Mouse (Mus musculus): ENCODE results near the gene Hbb-bt. TPM values are rescaled to one million over a fixed set of nuclear protein-coding genes. Genes with fewer than 3 reads are reported as not detected.
"Not testable (repeated sequence)": the region's sequence is repeated elsewhere in the genome, so short reads cannot be mapped to it uniquely, and the experiment has no call there.

The Hbb-bt gene
- polyA plus RNA-seq, 1 experiment from 2014 or later, result 883 TPM

DNA sequence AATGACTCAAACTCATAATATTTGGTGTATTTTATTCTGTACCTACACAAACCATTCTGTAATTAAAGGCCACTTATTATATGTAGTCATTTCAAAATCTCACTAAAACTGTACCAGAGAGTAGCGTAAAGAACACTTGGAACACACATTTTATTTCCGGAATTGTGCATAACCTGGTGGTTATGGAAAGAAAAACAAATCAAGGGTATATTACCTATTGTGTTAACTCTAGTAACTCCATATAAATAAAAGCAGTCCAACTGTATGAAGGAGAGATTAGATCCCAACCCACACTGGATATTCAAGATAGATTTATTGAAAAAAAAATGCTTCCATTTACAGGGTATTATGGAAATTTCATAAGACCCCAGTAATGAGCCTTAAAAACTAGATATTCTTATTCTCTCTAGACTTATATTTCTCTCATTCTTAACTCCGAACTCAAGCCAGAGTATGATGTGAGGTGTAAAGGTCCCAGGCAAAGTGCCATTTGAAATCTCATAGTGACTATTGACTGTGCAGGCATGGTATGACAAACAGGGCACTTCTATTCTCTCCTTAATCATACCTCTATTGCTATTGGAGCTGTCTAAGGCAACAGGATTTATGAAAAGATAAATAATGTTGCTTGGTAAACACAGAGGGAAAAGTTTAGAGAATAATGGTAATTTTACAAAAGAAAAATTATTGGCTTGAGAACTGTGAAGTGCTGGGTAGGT is 11.9 kb upstream of the Hbb-bt start:
- Histone ChIP-seq H3K4me3 (no peak overlapping the region), H3K4me2 (replicated peaks) (no peak overlapping the region), H3K27me3 (no peaks in the 10 kb centered on the region), H3K4me1 (no peaks in the 10 kb centered on the region), H3K27ac (no peak overlapping the region), H3K9me3 (no peaks in the 10 kb centered on the region), H3K36me3 (no peaks in the 10 kb centered on the region), H3K9ac (no peak overlapping the region)
- ATAC-seq (ENCODE audit: insufficient number of reproducible peaks, insufficient read depth, low FRiP score, low TSS enrichment), result no peak
- WGBS, result 88% methylated on average over 3 of the region's 3 CpGs

GRCm38 (mm10) chr7:103824597-103824996 is 10.8 kb upstream of the Hbb-bt start:
- no peaks in the 10 kb centered on the region for H3K9me3 ChIP-seq
- no peak overlapping the region for H3K9ac ChIP-seq
- H3K27me3 ChIP-seq, result no peaks in the 10 kb centered on the region
- no peak overlapping the region for H3K4me3 ChIP-seq
- no peak for ATAC-seq (ENCODE audit: insufficient number of reproducible peaks, insufficient read depth, low FRiP score, low TSS enrichment)
- H3K4me1 ChIP-seq, result no peaks in the 10 kb centered on the region
- H3K36me3 ChIP-seq, result no peaks in the 10 kb centered on the region
- H3K27ac ChIP-seq, result no peak overlapping the region
- 82% methylated on average over 2 of the region's 2 CpGs for WGBS
- H3K4me2 ChIP-seq (replicated peaks), result no peak overlapping the region

GRCm38 (mm10) chr7:103815085-103815484 is 1.3 kb upstream of the Hbb-bt start:
- H3K27ac ChIP-seq; H3K36me3 ChIP-seq; H3K4me3 ChIP-seq; H3K9me3 ChIP-seq; H3K9ac ChIP-seq; H3K27me3 ChIP-seq; H3K4me1 ChIP-seq; H3K4me2 ChIP-seq (replicated peaks); ATAC-seq (ENCODE audit: insufficient number of reproducible peaks, insufficient read depth, low FRiP score, low TSS enrichment): not testable (repeated sequence)
- WGBS, result 71% methylated on average over 1 of the region's 2 CpGs

DNA sequence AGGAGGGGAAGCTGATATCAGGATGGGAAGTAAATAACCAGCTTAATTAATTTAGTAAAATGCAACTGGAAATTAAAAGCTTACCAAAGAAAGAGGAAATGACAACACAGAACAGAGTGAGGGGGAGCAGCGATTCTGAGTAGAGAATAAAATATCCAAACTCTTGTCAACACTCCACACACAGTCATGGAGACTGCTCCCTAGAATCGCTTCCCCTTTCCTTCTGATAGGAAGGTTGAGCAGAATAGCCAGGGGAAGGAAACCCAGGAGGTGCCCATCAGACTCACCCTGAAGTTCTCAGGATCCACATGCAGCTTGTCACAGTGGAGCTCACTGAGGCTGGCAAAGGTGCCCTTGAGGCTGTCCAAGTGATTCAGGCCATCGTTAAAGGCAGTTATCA is 644 bp downstream of the Hbb-bt start:
- not testable (repeated sequence) for H3K9me3 ChIP-seq; H3K4me2 ChIP-seq (replicated peaks); H3K4me1 ChIP-seq; H3K36me3 ChIP-seq; ATAC-seq (ENCODE audit: insufficient number of reproducible peaks, insufficient read depth, low FRiP score, low TSS enrichment); H3K27ac ChIP-seq; H3K4me3 ChIP-seq; H3K27me3 ChIP-seq; H3K9ac ChIP-seq
- WGBS, result no CpG with 5 or more reads among the region's 3 CpGs

DNA sequence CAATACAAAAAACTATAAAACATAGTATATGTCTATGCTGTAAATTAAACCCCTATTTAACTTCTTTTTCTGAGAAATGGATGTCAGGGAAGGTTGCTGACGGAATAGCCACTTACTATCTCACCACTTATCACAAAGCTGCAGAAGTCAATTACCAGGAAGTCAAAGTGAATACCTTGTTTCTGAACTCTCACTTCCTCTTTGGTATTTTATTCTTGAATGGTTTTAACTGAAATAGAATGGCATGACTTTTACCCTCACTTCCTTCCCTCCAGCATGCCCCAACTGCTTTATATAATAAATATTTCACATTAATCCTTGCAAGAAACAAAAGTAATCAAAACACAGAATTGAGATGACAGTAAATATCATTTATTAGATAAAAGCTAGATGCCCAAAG is 1.6 kb downstream of the Hbb-bt start:
- Histone ChIP-seq H3K4me3 (no peak overlapping the region), H3K9ac (no peak overlapping the region), H3K27ac (no peak overlapping the region), H3K4me2 (replicated peaks) (no peak overlapping the region), H3K4me1 (no peaks in the 10 kb centered on the region), H3K36me3 (no peaks in the 10 kb centered on the region), H3K27me3 (no peaks in the 10 kb centered on the region), H3K9me3 (no peaks in the 10 kb centered on the region)
- 72% methylated on average over 1 of the region's 1 CpGs for WGBS
- ATAC-seq (ENCODE audit: insufficient number of reproducible peaks, insufficient read depth, low FRiP score, low TSS enrichment), result no peak

DNA sequence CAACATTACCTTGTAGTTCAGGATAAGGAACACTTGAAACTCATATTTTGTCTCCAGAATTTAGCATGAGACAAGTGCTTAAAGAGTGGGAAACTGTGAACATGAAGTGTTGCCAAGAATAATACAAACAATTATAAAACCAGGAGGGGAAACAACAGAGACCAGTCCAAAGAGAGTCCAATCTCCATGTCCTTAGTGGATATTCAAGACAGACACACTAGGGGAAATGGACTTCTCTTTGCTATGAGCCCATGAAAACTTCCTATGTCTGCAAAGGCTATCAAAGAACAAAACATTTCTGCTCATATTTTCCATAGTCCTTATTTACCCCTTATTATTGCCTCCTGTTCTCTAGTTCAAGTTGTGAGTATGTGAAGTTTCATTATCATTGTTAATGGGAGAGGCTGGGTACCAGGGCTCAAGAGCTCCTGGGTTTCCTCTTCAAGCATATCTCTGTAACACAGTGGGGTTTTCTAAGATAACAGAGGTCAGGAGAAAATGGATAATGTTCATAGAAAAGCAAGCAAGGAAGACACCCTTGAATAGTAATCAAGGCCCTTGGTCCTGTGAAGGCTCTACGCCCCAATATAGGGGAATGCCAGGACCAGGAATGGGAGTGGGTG is 2.5 kb downstream of the Hbb-bt start:
- WGBS, result 80% methylated on average over 1 of the region's 1 CpGs
- no peak for ATAC-seq (ENCODE audit: insufficient number of reproducible peaks, insufficient read depth, low FRiP score, low TSS enrichment)
- H3K9ac ChIP-seq, result no peak overlapping the region
- no peaks in the 10 kb centered on the region for H3K9me3 ChIP-seq
- H3K27me3 ChIP-seq, result no peaks in the 10 kb centered on the region
- no peaks in the 10 kb centered on the region for H3K4me1 ChIP-seq
- no peak overlapping the region for H3K4me2 ChIP-seq (replicated peaks)
- H3K27ac ChIP-seq, result no peak overlapping the region
- H3K36me3 ChIP-seq, result no peaks in the 10 kb centered on the region
- no peak overlapping the region for H3K4me3 ChIP-seq

- no peak overlapping the region for H3K4me3 ChIP-seq
- H3K9ac ChIP-seq, result no peak overlapping the region
- no peak overlapping the region for H3K4me2 ChIP-seq (replicated peaks)
- no peaks in the 10 kb centered on the region for H3K36me3 ChIP-seq
- H3K27me3 ChIP-seq, result no peaks in the 10 kb centered on the region
- H3K4me1 ChIP-seq, result no peaks in the 10 kb centered on the region
- no peak overlapping the region for H3K27ac ChIP-seq
- no peaks in the 10 kb centered on the region for H3K9me3 ChIP-seq
- 81% methylated on average over 3 of the region's 3 CpGs for WGBS
- ATAC-seq (ENCODE audit: insufficient number of reproducible peaks, insufficient read depth, low FRiP score, low TSS enrichment), result no peak
Observed at GRCm38 (mm10) chr7:103810746-103811145, 3.0 kb downstream of the Hbb-bt start.

DNA sequence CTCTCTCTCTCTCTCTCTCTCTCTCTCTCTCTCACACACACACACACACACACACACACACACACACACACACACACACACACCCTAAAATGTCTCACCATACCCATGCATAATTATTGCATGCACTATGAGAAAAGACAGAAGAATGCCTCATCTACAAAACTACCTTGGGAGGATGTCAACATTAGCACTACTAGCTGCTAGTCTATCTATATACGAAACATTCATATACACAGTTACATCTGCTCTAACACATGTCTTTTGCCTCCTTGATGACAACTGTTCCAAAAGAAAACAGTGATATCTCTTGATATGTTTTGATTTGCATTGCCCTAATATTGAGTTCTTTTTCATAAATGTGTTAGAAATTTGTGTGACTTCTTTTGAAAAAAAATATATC is 3.5 kb downstream of the Hbb-bt start:
- Histone ChIP-seq H3K9ac (no peak overlapping the region), H3K4me3 (no peak overlapping the region), H3K4me2 (replicated peaks) (no peak overlapping the region), H3K9me3 (no peaks in the 10 kb centered on the region), H3K27ac (no peak overlapping the region), H3K36me3 (no peaks in the 10 kb centered on the region), H3K4me1 (no peaks in the 10 kb centered on the region), H3K27me3 (no peaks in the 10 kb centered on the region)
- no peak for ATAC-seq (ENCODE audit: insufficient number of reproducible peaks, insufficient read depth, low FRiP score, low TSS enrichment)
- 89% methylated on average over 1 of the region's 1 CpGs for WGBS

DNA sequence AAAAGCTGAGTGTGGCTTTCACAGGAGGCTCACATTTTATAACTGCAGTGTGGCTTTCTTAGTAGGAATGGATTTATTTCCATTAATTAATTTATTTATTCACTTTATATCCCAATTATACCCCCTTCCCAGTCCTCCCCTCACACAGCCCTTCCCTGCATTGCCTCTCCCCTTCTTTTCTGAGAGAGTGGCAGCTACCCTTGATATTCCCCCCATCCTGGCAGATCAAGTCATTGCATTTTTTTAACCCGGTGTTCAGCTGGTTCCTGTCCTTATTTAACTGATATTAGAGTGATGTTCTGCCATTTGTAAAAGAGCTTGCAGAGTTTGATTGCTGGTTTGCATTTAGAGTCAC is 4.0 kb downstream of the Hbb-bt start:
- no peak for ATAC-seq (ENCODE audit: insufficient number of reproducible peaks, insufficient read depth, low FRiP score, low TSS enrichment)
- H3K27ac ChIP-seq, result no peak overlapping the region
- no peak overlapping the region for H3K4me3 ChIP-seq
- H3K27me3 ChIP-seq, result no peaks in the 10 kb centered on the region
- H3K4me1 ChIP-seq, result no peaks in the 10 kb centered on the region
- no peaks in the 10 kb centered on the region for H3K9me3 ChIP-seq
- WGBS, result 52% methylated on average over 1 of the region's 1 CpGs
- no peaks in the 10 kb centered on the region for H3K36me3 ChIP-seq
- H3K4me2 ChIP-seq (replicated peaks), result no peak overlapping the region
- H3K9ac ChIP-seq, result no peak overlapping the region

DNA sequence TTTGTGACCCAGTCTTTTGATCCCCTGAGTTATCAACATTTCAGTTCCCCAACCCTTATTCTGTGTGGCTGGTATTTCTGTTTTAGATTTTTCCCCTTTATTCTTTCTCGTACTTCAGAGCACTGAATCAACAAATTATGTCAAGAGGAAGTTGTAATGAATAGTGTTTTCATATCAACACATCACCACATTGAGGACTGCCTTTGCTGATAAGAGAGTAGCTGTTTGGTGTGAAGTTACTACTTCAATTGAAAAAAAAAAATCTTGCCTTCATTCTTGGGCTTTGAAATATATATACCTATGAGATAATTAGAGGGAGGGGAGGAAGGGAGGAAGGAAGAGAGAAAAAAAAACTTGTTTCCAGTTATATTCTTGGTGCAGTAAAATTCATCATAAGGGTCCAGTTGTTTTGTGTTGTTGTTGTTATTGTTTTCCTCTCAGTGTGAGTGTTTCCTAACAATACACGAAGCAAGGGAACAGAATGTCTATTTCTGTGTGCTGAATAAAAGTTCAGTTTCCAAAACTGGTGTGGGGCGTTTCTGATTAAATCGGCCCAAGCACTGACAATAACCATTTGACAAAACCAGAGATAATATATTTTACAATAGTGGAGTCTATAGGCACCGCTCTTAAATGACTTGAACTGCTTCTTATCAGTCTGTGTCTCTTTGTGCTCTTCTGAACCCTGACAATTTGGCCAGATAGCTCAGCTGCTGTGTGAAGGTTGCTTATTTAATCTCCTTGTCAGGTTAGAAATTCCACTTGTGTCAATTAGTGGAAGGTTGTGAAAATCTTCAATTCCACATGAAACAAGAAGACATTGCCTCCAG is 4.6 kb downstream of the Hbb-bt start:
- WGBS, result 70% methylated on average over 5 of the region's 5 CpGs
- H3K36me3 ChIP-seq, result no peaks in the 10 kb centered on the region
- H3K4me3 ChIP-seq, result no peak overlapping the region
- no peak overlapping the region for H3K4me2 ChIP-seq (replicated peaks)
- no peaks in the 10 kb centered on the region for H3K4me1 ChIP-seq
- ATAC-seq (ENCODE audit: insufficient number of reproducible peaks, insufficient read depth, low FRiP score, low TSS enrichment), result no peak
- no peak overlapping the region for H3K27ac ChIP-seq
- no peaks in the 10 kb centered on the region for H3K9me3 ChIP-seq
- no peaks in the 10 kb centered on the region for H3K27me3 ChIP-seq
- no peak overlapping the region for H3K9ac ChIP-seq

DNA sequence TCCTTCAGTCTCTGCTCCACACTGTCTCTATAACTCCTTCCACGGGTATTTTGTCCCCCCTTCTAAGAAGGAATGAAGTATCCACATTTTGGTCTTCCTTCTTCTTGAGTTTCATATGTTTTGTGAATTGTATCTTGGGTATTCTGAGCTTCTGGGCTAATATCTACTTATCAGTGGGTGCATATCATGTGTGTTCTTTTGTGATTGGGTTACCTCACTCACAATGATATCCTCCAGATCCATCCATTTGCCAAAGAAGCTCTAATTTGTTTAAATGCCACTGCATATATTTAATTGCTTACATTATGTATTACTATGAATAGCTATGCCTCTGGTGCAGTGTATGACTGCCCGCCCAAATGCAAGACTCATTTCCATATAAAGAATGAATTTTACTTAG is 5.7 kb downstream of the Hbb-bt start:
- not testable (repeated sequence) for ATAC-seq (ENCODE audit: insufficient number of reproducible peaks, insufficient read depth, low FRiP score, low TSS enrichment); H3K9ac ChIP-seq; H3K4me1 ChIP-seq; H3K9me3 ChIP-seq; H3K27ac ChIP-seq; H3K27me3 ChIP-seq; H3K4me2 ChIP-seq (replicated peaks); H3K36me3 ChIP-seq; H3K4me3 ChIP-seq
- WGBS, result 62% methylated on average over 2 of the region's 2 CpGs

DNA sequence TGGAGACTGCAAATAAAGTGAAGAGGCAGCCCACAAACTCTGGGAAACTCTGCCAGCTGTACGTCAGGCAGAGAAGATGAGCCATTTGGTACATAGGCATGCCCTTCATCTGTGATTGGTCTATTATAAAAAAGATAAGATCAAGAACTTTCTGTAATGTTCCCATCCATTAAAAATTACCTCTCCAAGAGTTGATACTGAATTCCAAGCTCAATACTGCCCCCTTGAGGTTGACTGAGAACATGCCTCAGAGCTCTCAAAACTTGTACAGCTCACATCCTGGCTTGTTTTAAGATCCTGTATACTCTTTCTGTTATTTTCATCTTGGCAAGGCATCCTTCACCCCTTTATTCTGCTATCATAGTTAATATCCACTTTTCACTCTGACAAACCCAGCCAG is 6.9 kb downstream of the Hbb-bt start:
- H3K27ac ChIP-seq, result no peak overlapping the region
- H3K9me3 ChIP-seq, result no peaks in the 10 kb centered on the region
- no peak for ATAC-seq (ENCODE audit: insufficient number of reproducible peaks, insufficient read depth, low FRiP score, low TSS enrichment)
- H3K27me3 ChIP-seq, result no peaks in the 10 kb centered on the region
- H3K36me3 ChIP-seq, result no peaks in the 10 kb centered on the region
- H3K4me1 ChIP-seq, result no peaks in the 10 kb centered on the region
- H3K4me2 ChIP-seq (replicated peaks), result no peak overlapping the region
- whole genome bisulfite sequencing, result 69% methylated on average over 1 of the region's 1 CpGs
- no peak overlapping the region for H3K9ac ChIP-seq
- H3K4me3 ChIP-seq, result no peak overlapping the region

Data from embryonic facial prominence, embryonic 12.5 days (tissue).